Mouse (Mus musculus): ENCODE data around the gene Bcl6b. TPM values are rescaled to one million over a fixed set of nuclear protein-coding genes. Genes with fewer than 3 reads are reported as not detected.

The Bcl6b gene
- polyA plus RNA-seq, 1 experiment from 2014 or later = 22.0 TPM

GRCm38 (mm10) chr11:70259035-70259434 is 29.4 kb upstream of the Bcl6b start:
- Histone ChIP-seq H3K4me1 (replicated peaks; ENCODE audit: insufficient read depth, low read length) (0 out of 2 replicates have a peak, but pooled peaks cover 2% of the 10 kb centered on the region), H3K9ac (ENCODE audit: low read depth, low read length) (no peak overlapping the region), H3K4me3 (replicated peaks; ENCODE audit: low read depth, low read length) (no peak overlapping the region), H3K27ac (no peak overlapping the region), H3K9me3 (replicated peaks; ENCODE audit: low read length) (no peaks in the 10 kb centered on the region), H3K27me3 (ENCODE audit: insufficient read depth, low read length) (0 out of 2 replicates have a peak, but pooled peaks cover 3% of the 10 kb centered on the region), H3K36me3 (ENCODE audit: insufficient read depth, low read length) (no peaks in the 10 kb centered on the region), H3K4me2 (ENCODE audit: low read length) (no peak overlapping the region)
- 83% methylated on average over 4 of the region's 4 CpGs for WGBS
- DNase-seq (ENCODE audit: low spot score) (no peak), ATAC-seq (replicated peaks; ENCODE audit: low FRiP score, low read depth) (no peak)
- no peak for TF ChIP-seq CTCF (IDR thresholded peaks at IDR 0.05; ENCODE audit: low read depth)

GRCm38 (mm10) chr11:70254931-70255531 is 25.4 kb upstream of the Bcl6b start, which contains the start of gene Alox12:
Gene Alox12 (minus strand): TSS chr11:70255353.
- Histone ChIP-seq H3K9ac (ENCODE audit: low read depth, low read length) (peak within 1 kb of the TSS; percentile 43; the same call in 1 of the 2 replicates), H3K4me2 (ENCODE audit: low read length) (peak within 1 kb of the TSS; percentile 61), H3K9me3 (replicated peaks; ENCODE audit: low read length) (no peaks in the 10 kb centered on the region), H3K4me3 (replicated peaks; ENCODE audit: low read depth, low read length) (peak within 1 kb of the TSS; percentile 33), H3K4me1 (replicated peaks; ENCODE audit: insufficient read depth, low read length) (0 out of 2 replicates have a peak, but pooled peaks cover 2% of the 10 kb centered on the region), H3K27me3 (ENCODE audit: insufficient read depth, low read length) (0 out of 2 replicates have a peak, but pooled peaks cover 14% of the 10 kb centered on the region), H3K27ac (0 out of 2 replicates have a peak within 1 kb of the TSS, but pooled peaks have one; percentile 2), H3K36me3 (ENCODE audit: insufficient read depth, low read length) (no peaks in the 10 kb centered on the region)
- peak; percentile 81 for DNase-seq (ENCODE audit: low spot score)
- ATAC-seq (replicated peaks; ENCODE audit: low FRiP score, low read depth) = peak; percentile 40; the same call in 1 of the 2 replicates
- TF ChIP-seq CTCF (IDR thresholded peaks at IDR 0.05; ENCODE audit: low read depth) = peak; percentile 63
- WGBS = 2% methylated on average over 25 of the region's 25 CpGs

- H3K9me3 ChIP-seq (replicated peaks; ENCODE audit: low read length) = no peaks in the 10 kb centered on the region
- peak overlapping the region; percentile 33 for H3K4me3 ChIP-seq (replicated peaks; ENCODE audit: low read depth, low read length)
- 0 out of 2 replicates have a peak, but pooled peaks cover 2% of the 10 kb centered on the region for H3K4me1 ChIP-seq (replicated peaks; ENCODE audit: insufficient read depth, low read length)
- no peaks in the 10 kb centered on the region for H3K36me3 ChIP-seq (ENCODE audit: insufficient read depth, low read length)
- H3K27ac ChIP-seq = 0 out of 2 replicates have a peak overlapping the region, but pooled peaks have one; percentile 2
- no peak for TF ChIP-seq CTCF (IDR thresholded peaks at IDR 0.05; ENCODE audit: low read depth)
- WGBS = 3% methylated on average over 18 of the region's 18 CpGs
- no peak for DNase-seq (ENCODE audit: low spot score)
- ATAC-seq (replicated peaks; ENCODE audit: low FRiP score, low read depth) = no peak
- no peak overlapping the region for H3K9ac ChIP-seq (ENCODE audit: low read depth, low read length)
- peak overlapping the region; percentile 61 for H3K4me2 ChIP-seq (ENCODE audit: low read length)
- H3K27me3 ChIP-seq (ENCODE audit: insufficient read depth, low read length) = 0 out of 2 replicates have a peak, but pooled peaks cover 14% of the 10 kb centered on the region
Measured at GRCm38 (mm10) chr11:70254337-70254736, 24.7 kb upstream of the Bcl6b start.

GRCm38 (mm10) chr11:70251853-70252252 is 22.3 kb upstream of the Bcl6b start:
- WGBS = 71% methylated on average over 8 of the region's 8 CpGs

GRCm38 (mm10) chr11:70250150-70250549 is 20.6 kb upstream of the Bcl6b start:
- H3K27me3 ChIP-seq (ENCODE audit: insufficient read depth, low read length) = 0 out of 2 replicates have a peak, but pooled peaks cover 14% of the 10 kb centered on the region
- no peak for DNase-seq (ENCODE audit: low spot score)

More at GRCm38 (mm10) chr11:70251853-70252252, 22.3 kb upstream of the Bcl6b start:
- H3K36me3 ChIP-seq (ENCODE audit: insufficient read depth, low read length) = no peaks in the 10 kb centered on the region
- ATAC-seq (replicated peaks; ENCODE audit: low FRiP score, low read depth) (no peak), DNase-seq (ENCODE audit: low spot score) (no peak)
- no peak overlapping the region for H3K9ac ChIP-seq (ENCODE audit: low read depth, low read length)
- TF ChIP-seq CTCF (IDR thresholded peaks at IDR 0.05; ENCODE audit: low read depth) = no peak
- H3K9me3 ChIP-seq (replicated peaks; ENCODE audit: low read length) = no peaks in the 10 kb centered on the region
- H3K4me3 ChIP-seq (replicated peaks; ENCODE audit: low read depth, low read length) = no peak overlapping the region
- 0 out of 2 replicates have a peak, but pooled peaks cover 2% of the 10 kb centered on the region for H3K4me1 ChIP-seq (replicated peaks; ENCODE audit: insufficient read depth, low read length)
- 0 out of 2 replicates have a peak, but pooled peaks cover 14% of the 10 kb centered on the region for H3K27me3 ChIP-seq (ENCODE audit: insufficient read depth, low read length)
- H3K4me2 ChIP-seq (ENCODE audit: low read length) = no peak overlapping the region
- no peak overlapping the region for H3K27ac ChIP-seq

GRCm38 (mm10) chr11:70247136-70247845 is 17.7 kb upstream of the Bcl6b start:
- no peak overlapping the region for H3K4me3 ChIP-seq (replicated peaks; ENCODE audit: low read depth, low read length)
- no peak overlapping the region for H3K27ac ChIP-seq
- H3K9me3 ChIP-seq (replicated peaks; ENCODE audit: low read length) = no peaks in the 10 kb centered on the region
- DNase-seq (ENCODE audit: low spot score) (peak; percentile 72), ATAC-seq (replicated peaks; ENCODE audit: low FRiP score, low read depth) (no peak)
- no peak overlapping the region for H3K4me2 ChIP-seq (ENCODE audit: low read length)
- H3K9ac ChIP-seq (ENCODE audit: low read depth, low read length) = no peak overlapping the region
- H3K4me1 ChIP-seq (replicated peaks; ENCODE audit: insufficient read depth, low read length) = no peaks in the 10 kb centered on the region
- 49% methylated on average over 9 of the region's 9 CpGs for WGBS
- no peaks in the 10 kb centered on the region for H3K36me3 ChIP-seq (ENCODE audit: insufficient read depth, low read length)
- H3K27me3 ChIP-seq (ENCODE audit: insufficient read depth, low read length) = no peaks in the 10 kb centered on the region
- peak; percentile 95 for TF ChIP-seq CTCF (IDR thresholded peaks at IDR 0.05; ENCODE audit: low read depth)

More at GRCm38 (mm10) chr11:70250150-70250549, 20.6 kb upstream of the Bcl6b start:
- no peak overlapping the region for H3K9ac ChIP-seq (ENCODE audit: low read depth, low read length)
- H3K36me3 ChIP-seq (ENCODE audit: insufficient read depth, low read length) = no peaks in the 10 kb centered on the region
- no peak overlapping the region for H3K4me2 ChIP-seq (ENCODE audit: low read length)
- TF ChIP-seq CTCF (IDR thresholded peaks at IDR 0.05; ENCODE audit: low read depth) = no peak
- no peak for ATAC-seq (replicated peaks; ENCODE audit: low FRiP score, low read depth)
- H3K4me3 ChIP-seq (replicated peaks; ENCODE audit: low read depth, low read length) = no peak overlapping the region
- H3K27ac ChIP-seq = no peak overlapping the region
- 67% methylated on average over 11 of the region's 11 CpGs for WGBS
- H3K4me1 ChIP-seq (replicated peaks; ENCODE audit: insufficient read depth, low read length) = 0 out of 2 replicates have a peak, but pooled peaks cover 2% of the 10 kb centered on the region
- H3K9me3 ChIP-seq (replicated peaks; ENCODE audit: low read length) = no peaks in the 10 kb centered on the region

All from kidney, postnatal 0 days (tissue).